Mouse (Mus musculus): ENCODE data around the gene Hoxd11.

Hoxd11 gene

GRCm38 (mm10) chr2:74732513-74733316 lies 53.4 kb downstream of the Hoxd11 start:
- DNase-seq, result no peak

- DNase-seq, result no peak
These were observed 53.9 kb downstream of the Hoxd11 start for GRCm38 (mm10) chr2:74733317-74733661.

GRCm38 (mm10) chr2:74733765-74734164 lies 54.4 kb downstream of the Hoxd11 start:
- DNase-seq, result no peak

DNA sequence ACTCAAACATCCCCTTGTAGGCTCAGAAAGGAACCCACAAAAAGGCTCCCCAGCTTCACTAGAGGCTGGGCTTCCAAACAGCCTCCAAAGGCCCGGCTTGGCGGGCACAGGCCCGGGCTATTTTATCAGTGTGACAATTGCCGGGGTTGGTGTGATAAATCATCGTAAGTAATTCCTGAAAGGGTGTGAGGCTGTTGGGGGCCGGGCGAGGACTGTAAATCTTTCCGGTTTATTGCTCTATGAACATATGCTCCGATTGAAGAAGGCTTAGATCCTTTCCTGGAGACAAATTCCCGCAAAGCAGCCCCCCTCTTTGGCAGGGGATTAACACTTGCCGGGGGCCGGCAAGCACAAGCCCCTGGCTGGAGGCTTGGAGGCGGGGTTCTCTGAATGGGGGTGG lies 55.1 kb downstream of the Hoxd11 start:
- no peak for DNase-seq

DNA sequence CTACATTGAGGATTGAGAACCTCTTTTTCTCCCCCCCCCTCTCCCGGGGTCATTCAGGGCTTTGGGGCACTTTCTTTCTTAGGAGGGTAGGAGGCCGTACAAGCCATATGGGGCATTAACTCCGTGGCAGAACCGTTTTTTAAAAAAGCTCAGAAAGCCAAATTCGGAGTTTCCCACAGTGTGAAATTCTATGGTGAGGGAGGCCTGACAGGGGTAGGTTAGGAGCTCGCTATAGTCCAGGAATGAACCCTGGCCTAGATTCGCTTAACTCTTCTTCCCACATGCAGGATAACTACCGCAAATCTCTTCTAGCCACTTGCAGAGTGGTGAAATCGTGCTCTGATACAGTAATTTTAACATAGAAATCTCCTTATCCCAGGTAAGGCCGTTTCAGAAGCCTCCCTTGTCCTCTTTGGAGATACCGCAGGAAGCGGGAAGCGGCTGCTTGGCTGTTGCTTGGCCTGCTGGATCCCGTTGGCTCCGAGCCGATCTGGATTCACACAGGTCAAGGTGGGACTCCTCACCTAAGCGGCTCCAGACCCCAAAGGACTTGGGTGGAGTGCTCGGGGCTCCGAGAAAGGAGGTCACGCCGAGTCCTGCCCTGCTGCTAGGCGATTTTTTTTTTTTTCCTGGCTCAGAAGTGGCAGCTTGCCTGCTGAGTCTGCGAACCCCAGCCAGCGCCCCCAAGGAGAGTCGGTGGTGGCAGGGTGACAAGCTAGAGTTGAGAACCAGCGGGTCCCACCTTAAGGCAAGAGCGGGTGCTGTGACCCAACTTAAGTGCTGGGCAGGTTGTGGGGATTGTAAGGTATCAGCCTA lies 55.8 kb downstream of the Hoxd11 start:
- DNase-seq, result no peak

GRCm38 (mm10) chr2:74735851-74736687 lies 56.7 kb downstream of the Hoxd11 start:
- no peak for DNase-seq

Measured in cerebellum, postnatal 36 days (tissue).